Mouse (Mus musculus) T-helper 1 cell (primary cell): ENCODE measurements at regions not wholly inside any gene's neighbourhood (a gene's known extent, or its start where the extent isn't known, plus 50 kb on each side); places are given as distances from the start of the nearest gene placed in this dataset.

Experiments used
- in situ Hi-C: fragments of 300-600 bp; cut with MboI, MseI; formaldehyde crosslinking; loops from one replicate; pipeline ENCODE4 v1.15.1; 2025; ENCODE audit warnings: high pct_unique_total_duplicates

DNA sequence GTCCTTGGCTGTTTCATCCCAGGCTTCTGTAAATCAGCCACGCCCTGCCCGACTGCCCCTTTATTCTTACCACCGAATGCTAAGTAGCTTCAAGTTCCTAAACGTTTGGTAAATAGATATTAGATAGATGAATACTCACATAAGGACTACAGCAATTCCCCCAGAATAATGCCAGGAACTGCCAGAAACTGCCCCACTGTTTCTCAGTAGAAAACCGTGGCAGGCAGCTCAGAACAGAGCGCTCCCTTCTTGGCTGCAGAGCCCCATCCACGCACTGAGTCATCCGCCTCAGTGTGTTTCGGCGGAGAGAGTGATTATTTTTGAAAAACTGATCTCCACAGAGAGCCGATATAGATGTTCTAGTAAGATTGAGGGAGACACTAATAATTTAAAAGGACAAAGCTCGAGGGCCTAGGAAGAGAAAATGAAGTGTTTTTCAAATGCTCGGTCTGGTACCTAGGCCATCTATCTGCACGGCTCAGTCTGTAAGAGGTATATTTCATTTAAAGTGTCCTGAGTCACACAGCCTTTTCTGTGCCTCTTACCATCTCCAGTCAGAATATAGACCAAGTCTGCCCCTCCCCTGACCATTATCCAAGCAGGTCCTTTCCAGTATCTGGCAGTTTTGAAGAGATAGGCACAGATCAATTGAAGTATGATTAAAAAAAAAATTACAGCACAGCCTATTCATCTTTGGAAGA lies 94.4 kb upstream of the Gm47985 start:
- in situ Hi-C loops = no loop called here

DNA sequence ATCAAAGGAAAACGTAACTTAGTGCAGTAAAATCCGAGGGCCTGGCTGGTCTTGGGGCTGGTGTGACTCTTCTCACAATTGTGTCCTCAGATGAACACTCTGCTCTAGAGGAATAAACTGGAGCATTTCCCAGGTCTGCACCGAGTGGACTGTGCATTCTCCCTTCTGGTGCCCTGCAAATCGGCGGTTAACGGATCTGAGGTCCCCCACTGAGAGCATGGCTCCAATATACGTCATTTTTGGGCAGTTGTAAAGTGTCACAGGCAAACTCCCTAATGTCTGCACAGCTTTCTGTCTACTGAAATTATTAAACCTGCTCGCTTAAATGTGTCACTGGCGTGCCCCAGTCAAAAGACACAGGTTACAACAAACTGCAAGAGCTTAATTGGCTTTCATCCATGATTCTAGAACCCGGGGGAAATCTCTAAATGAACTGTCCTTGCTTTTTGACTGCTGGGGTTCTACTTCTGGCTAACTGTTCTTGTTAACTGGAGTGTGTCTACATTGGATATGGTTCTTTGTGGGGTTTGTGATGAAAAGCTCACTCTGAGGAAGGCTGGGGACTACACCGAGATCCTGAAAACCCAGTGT lies 93.7 kb upstream of the Gm47985 start:
- in situ Hi-C loops = no loop called here

DNA sequence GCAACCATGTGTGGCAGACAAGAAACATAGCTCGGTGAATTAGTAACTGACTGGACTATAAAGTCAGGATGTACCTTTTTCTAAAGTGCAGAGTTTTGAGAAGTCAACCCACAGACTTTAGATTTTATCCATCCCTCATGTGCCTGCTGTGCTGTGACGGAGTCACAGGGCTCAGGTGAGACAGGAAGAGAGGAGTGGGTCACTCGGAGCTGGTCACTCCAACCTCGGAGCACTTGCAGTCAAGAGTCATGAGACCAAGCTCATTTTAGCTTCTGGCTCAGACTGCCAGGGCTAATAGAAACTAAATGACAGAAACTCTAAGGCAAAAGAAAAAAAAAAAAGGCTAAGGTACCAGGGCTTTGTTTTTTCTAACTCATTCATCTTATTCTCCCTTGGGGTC lies 90.3 kb upstream of the Gm47985 start:
- in situ Hi-C loops = loop anchor here (5.0 kb wide), 1 partner anchor 75 kb away; no protein-coding TSS in a partner anchor

DNA sequence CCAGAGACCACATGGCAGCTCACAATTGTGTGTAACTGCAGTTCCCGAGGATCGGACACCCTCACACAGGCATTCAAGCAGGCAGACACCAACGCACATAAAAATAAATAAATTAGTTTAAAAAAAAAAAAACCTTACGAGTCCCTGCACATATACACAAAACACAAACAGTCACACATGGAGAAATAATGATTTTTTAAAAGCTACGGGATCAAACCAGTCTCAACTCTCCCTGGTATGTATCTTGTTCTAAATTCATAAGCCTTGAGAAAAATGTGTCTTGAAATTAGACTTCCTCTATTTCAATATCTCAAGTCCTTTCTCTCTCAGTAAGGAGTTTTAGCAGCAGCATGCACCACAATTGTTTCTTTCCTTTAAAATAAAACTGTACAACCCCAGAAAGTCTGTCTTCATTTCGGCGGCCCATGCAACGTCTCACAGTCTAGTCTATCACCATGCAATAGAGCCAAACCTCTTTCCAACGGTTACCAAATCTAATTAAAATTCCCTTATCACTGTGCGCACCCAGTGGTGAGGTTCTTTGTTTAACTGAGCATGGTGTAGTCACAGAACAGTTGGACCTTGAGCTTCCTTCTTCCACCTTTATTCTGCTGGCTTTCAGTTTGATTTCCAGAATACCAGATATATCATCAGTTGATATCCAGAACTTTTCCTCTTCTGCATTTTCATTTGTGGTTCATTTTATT lies 86.8 kb upstream of the Gm47985 start:
- in situ Hi-C loops = no loop called here

DNA sequence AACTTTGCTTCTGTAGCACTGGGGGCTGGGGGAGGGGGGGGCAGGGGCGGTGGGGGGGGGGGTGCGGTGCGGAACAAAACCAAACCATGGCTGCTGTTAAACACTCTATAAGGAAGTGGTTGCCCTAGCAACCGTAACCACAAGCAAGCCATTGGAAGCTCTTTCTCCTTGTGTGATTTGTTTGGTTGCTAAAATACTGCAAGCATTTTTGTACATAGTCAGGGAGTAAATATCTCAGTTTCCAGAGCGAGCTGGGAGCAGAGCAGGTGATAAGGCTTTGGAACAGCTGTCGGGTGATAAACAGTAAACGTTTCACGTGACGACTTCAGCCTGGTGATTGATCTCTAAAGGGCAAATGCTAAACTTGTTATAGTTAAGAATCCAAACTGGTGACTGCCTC lies 86.3 kb upstream of the Gm47985 start:
- in situ Hi-C loops = no loop called here

DNA sequence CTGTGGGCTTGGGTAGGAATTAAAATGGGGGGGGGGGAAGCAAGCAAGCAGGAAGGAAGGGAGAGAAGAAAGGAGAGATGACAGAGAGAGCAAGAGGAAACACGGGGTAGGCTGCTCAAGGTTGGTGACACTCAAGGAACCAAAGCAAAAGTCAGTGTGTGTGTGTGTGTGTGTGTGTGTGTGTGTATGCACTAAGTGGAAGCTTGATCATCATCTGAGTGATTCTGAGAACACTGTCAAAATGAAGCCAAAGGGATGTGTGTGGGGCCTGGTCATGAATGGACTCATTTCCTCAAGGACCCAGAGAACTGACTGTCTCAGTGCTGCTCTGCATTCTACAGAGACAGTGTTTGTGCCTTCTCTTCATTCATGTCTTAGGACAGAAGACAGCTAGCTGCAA lies 84.8 kb upstream of the Gm47985 start:
- in situ Hi-C loops = no loop called here

DNA sequence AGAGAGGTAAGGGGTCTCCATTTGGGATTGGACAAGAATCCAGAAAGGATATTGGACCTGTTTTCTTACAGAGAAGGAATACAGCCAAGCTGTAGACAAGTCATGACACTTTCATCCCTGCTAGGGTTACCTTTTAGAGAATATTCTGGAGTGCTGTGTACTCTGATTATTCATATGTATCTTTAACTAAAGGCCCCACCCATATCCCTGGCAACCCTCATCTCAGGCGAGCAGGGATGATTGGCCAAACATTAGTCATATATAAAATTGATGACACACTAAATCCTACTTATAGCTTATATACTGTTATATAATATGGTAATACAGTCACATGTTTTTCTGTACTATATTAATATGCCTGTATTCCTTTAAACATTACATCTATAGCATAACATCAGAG lies 83.6 kb upstream of the Gm47985 start:
- in situ Hi-C loops = no loop called here

DNA sequence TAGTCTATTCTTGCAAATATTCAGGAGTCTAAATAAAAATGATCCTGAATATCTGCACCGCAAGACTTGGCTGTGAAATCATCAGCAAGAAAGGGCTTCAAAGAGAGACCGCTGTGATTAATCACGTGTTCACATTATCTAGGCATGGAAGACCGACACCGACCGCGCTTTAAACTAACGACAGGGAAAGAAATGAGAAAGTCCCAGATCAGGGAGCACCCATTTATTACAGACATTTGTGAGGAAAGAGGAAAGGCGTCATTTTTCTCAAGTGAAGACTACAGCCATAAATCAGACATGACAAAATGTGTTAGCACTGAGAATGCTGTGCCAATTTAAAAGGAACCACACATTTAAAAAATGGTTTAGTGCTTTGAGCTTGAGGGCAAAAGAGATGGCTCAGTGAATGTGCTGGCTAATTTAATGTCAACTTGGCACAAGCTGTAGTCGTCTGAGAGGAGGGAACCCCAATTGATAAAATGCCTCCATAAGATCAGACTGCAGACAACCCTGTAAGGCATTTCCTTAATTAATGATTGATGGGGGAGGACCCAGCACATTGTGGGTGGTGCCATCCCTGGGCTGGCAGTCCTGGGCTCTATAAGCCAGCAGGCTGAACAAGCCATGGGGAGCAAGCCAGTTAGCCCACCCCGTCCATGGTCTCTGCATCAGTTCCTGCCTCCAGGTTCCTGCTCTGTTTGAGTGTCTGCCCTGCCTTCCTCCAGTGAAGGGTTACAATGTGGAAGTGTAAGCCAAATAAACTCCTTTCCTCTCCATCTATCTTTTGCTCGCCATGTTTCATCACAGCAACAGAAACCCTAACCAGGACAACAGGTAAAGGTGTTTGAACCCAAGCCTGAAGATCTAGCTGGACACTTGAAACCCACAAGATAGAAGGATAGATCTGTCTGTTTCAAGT lies 81.5 kb upstream of the Gm47985 start:
- in situ Hi-C loops = no loop called here

DNA sequence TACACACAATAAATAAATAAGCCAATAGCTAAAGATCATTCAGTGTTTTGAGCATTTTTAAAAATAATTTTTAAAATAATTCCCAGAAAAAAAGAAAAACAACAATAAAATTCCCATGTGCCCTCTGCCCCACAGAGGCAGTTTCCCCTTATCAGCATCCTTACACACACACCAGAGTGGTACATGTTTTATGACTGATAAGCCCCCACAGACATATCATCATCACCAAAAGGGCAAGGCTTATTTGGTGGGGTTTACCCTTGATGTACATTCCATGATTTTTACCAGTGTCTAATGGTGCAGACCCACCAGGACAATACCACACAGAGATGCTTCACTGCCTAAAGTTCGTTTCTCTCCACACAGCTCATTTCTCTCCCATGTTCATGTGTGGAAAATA lies 80.8 kb upstream of the Gm47985 start:
- in situ Hi-C loops = no loop called here

DNA sequence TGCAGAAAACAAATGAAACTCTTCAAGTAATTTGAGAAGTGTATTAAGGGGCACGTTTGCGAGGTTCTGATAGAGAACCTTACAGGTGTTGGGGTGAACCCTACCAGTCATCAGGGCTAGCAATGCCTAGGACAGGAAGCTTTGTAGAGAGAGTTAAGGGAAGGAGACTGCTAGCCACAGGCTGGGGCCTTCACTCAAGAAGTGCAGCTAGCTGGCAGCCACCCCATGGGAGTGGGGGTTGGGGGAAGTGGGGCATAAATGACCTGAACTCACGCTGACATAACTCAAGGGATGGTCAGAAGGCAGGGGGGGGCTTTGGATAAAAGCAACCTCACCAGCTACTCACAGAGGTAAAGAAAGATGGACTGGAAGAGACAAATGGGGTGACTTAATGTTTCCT lies 80.3 kb upstream of the Gm47985 start:
- in situ Hi-C loops = no loop called here

DNA sequence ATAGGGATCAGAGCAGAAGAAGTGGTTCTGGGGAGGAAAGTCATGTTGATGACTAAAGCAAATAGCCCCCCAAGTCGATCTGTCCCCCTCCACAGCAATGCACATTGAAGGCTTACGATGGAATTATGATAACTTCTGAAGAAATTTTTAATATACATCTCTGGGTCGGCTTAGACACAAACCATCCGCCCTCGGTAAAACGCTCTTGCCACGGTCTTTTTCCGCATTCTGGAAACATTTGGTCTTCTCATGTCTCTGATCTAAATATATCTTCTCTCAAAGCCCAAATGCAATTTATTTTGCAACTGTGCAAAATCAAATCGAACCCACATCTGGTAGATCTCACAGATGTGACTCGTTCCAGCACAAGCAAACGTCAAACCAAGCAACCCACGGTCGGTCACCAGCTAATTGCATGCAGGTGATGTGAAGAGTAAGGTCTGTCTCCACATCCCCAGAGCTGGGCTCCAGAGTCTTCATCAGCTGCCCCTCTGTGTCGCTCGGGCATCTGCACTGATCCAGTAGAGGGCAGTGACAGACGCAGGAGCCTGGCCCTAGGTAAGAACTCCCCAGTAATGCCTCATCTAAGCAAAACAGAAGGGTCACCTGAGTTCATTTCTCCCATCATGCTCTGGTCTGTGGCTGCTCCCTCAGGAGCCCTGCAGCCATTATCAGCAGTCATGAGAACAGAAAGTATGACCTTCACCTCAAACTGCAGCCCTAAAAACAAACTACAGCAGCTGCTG lies 79.5 kb upstream of the Gm47985 start:
- in situ Hi-C loops = no loop called here

DNA sequence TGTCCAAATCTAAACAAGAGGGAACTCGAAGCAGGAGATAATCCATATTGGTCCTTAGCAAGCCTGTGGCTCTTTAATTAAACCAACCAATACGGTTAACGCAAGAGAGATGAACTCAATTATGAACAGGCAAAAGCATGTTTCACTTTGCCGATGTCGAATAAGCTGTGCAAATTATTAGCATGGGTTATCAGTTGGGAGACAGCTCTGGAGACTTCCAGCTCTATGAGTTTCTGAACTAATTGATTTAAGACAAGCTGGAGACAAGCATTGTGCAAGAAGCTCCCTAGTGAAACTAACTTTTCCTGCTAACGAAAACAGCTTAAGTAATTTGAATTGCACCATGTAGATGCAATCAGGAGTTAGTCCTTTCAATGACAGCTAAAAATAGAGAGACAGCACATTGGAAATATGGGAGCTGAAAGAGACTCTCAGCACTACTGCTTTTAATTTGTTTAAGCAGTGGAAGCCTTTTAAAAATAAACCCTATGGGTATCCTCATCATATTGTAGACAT lies 78.8 kb upstream of the Gm47985 start:
- in situ Hi-C loops = no loop called here

DNA sequence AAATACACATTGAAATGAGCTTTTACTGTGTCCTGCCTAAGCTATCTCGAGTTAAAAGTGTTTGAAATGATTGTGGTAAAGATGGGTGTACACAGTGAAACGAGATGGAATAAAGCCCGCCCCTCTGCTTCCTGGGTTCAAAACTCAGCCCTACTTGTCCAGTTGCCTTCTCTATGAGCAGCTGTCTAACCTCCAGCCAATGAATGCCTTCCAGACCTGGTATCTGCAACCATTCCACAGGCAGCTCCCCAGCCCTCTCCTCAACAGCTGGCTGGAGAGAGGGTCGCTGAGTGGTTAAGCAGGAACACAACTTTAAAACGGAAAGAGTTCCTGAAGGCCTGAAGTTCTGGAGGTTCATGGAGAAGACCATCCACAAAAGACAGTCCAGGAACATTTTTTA lies 78.0 kb upstream of the Gm47985 start:
- in situ Hi-C loops = no loop called here

DNA sequence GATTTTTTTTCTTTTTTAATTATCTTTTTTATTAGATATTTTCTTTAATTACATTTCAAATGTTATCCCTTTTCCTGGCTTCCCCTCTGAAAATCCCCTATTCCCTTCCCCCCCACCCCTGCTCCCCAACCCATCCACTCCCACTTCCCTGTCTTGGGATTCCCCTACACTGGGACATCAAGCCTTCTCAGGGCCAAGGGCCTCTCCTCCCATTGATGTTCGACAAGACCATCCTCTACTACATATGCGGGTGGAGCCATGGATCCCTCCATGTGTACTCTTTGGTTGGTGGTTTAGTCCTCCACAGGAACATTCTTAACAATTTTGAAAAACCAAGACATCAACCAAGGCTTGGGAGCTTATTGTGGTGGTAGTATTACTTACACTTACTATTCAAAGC lies 77.5 kb upstream of the Gm47985 start:
- in situ Hi-C loops = no loop called here

DNA sequence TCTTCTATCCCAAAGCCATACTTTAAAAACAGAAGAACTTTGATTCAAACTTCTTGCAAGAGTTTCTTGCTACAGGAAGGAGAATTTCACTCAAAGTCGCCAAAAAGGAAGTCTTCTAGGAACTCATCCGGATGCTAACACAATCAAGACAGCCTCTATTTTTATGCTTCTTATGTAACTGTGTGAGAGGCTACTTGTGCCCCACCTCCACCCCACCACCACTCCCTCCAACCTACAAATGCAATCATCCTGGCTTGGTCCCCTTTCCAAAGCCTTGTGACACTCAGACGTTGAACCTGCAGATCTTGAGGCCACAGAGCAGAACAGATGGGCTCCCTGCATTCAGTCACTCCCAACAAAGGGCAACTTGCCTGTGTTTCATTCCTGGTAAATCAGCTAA lies 77.1 kb upstream of the Gm47985 start:
- in situ Hi-C loops = no loop called here

DNA sequence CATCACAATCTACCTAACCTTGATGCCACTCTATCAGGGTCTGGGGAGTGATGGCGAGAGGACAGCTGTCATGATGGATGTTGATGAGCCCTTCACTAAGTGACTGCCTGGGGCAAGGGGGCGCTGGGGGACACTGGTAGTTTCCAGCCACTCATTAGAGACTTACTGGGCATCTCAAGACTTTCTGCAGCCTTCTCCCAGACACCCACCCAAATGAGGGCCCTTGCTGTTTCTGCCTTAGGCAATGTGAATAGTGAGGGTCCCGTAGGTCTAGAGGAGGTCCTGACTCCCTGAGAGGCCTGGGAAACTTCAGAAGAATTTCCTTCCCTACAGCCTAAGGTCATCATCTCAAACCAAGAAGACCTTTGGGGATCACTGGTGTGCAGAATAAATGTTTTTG lies 74.9 kb upstream of the Gm47985 start:
- in situ Hi-C loops = no loop called here

DNA sequence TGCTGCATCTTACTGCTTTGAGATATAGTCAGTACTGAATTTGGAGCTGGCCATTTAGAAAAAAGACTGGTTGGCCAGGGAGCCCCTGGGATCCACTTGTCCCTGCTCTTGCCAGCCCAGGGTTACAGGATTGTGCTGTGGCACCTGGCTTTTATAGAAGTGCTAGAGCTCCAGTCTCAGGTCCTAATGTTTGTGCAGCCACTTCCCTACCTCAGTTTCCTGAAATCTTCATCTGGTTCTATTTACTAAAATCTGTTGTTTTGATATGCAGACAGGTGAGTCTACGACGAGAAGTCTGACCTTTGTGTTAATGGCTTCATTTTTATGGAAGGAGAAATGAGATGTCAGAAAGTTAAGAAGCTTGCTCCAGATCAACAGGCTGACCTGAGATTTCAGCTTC lies 73.0 kb upstream of the Gm47985 start:
- in situ Hi-C loops = no loop called here

DNA sequence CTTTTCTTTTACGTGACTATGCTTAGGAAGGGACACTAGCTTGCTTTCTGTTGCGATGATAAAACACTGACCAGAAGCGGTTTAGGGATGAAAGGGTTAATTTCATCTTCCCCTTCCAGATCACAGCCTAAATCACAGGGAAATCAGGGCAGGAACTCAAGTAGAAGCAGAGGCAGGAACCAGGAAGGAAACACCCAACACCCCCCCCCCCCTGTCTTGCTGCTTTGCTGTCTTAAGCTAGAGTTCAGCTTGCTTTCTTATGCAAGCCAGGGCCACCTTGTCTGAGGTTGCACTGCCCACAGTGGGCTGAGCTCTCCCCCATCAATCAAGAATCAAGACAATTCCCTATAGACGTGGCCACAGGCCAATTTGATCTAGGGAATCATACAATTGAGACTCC lies 71.9 kb upstream of the Gm47985 start:
- in situ Hi-C loops = no loop called here

DNA sequence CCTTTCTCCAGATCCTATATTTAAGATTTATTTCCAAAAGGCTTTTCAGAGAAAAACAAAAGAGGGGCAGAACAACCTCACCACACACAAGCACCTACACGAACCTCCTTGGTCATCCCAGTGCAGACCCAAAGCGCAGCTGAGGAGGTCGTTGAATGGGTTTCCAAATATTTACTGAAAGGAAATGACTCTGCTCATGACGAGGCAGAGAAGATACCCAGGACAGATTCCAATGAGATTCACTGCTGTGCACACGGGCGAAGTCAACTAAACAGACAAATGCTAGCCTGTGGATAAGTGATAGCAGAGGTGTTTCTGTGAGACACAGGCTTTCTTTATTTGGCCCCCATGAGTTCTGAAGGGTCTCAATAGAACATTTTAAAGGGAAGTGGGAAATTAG lies 70.7 kb upstream of the Gm47985 start:
- in situ Hi-C loops = no loop called here

DNA sequence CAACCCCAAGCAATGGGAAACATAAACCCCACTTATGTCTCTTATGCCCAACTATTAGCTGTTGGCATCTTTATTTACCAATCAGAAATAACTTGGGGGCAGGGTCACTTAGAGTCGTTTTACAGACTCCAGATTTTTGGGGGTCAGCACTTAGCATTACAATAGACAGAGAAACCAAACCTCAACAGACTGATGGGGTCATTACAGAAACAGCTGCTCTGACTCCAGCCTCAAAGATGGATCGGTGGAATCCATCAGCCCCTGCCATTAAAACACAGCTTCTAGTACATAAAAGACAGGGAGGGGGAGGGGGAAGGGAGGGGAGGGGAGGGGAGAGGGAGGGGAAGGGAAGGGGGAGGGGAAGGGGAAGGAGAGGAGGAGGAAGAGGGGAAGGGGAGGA lies 69.9 kb upstream of the Gm47985 start:
- in situ Hi-C loops = no loop called here

DNA sequence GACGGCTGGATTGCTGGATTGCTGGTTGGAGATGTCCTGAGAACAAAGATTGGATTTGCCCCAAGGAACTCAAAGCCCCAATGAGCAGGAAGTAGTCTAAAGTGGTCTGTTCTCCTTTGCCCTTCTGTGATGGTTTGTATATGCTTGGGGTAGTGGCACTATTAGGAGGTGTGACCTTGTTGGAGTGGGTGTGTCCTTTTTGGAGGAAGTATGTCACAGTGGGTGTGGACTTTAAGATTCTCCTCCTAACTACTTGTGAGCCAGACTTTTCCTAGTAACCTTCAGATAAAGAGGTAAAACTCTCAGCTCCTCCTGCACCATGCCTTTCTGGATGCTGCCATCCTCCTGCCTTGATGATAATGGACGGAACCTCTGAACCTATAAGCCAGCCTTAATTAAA lies 69.1 kb upstream of the Gm47985 start:
- in situ Hi-C loops = no loop called here
